Mouse (Mus musculus): ENCODE results near the gene Ubap1. TPM values are rescaled to one million over a fixed set of nuclear protein-coding genes. Genes with fewer than 3 reads are reported as not detected.

The Ubap1 gene
- polyA plus RNA-seq, 1 experiment = 24.0 TPM

DNA sequence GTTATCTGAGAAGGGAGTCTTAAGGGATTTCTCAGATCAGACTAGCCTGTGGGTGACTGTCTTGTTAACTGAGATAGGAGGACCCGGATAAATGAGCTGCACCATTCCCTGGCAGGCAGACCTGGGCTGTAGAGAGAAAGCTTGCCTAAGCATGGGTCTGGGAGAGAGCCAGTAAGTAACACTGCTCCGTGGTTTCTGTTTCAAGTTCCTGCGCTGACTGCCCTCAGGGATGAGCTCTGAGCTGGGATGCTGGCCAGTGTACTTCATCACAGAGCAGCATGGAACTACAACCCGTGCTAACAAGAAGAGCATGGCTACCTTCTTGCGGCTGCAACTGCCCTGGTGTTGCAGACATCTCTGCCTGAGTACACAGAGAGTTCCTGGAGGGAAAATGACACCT is 51.1 kb downstream of the Ubap1 start:
- Histone ChIP-seq H3K4me3 (replicated peaks; ENCODE audit: extremely low read depth, low read depth, low read length) (no peak overlapping the region), H3K4me1 (ENCODE audit: control insufficient read depth, insufficient read depth, low read length) (no peaks in the 10 kb centered on the region)
- DNase-seq = no peak
- no peak for TF ChIP-seq POLR2A (IDR thresholded peaks at IDR 0.05; ENCODE audit: borderline replicate concordance, extremely low read depth, low read depth, low read length)
- no peak for TF ChIP-seq CTCF (IDR thresholded peaks at IDR 0.05; ENCODE audit: insufficient read depth, low read length)
- WGBS = 65% methylated on average over 5 of the region's 5 CpGs

- H3K4me3 ChIP-seq (replicated peaks; ENCODE audit: extremely low read depth, low read depth, low read length) = no peak overlapping the region
- TF ChIP-seq CTCF (IDR thresholded peaks at IDR 0.05; ENCODE audit: insufficient read depth, low read length) (no peak), POLR2A (IDR thresholded peaks at IDR 0.05; ENCODE audit: borderline replicate concordance, extremely low read depth, low read depth, low read length) (no peak)
- no peaks in the 10 kb centered on the region for H3K4me1 ChIP-seq (ENCODE audit: control insufficient read depth, insufficient read depth, low read length)
- DNase-seq = no peak
Measured at GRCm38 (mm10) chr4:41401167-41401566, 52.4 kb downstream of the Ubap1 start.

GRCm38 (mm10) chr4:41401573-41401972 is 52.8 kb downstream of the Ubap1 start:
- Histone ChIP-seq H3K4me1 (ENCODE audit: control insufficient read depth, insufficient read depth, low read length) (no peaks in the 10 kb centered on the region), H3K4me3 (replicated peaks; ENCODE audit: extremely low read depth, low read depth, low read length) (no peak overlapping the region)
- WGBS = 89% methylated on average over 5 of the region's 5 CpGs
- TF ChIP-seq CTCF (IDR thresholded peaks at IDR 0.05; ENCODE audit: insufficient read depth, low read length) (no peak), POLR2A (IDR thresholded peaks at IDR 0.05; ENCODE audit: borderline replicate concordance, extremely low read depth, low read depth, low read length) (no peak)
- no peak for DNase-seq

DNA sequence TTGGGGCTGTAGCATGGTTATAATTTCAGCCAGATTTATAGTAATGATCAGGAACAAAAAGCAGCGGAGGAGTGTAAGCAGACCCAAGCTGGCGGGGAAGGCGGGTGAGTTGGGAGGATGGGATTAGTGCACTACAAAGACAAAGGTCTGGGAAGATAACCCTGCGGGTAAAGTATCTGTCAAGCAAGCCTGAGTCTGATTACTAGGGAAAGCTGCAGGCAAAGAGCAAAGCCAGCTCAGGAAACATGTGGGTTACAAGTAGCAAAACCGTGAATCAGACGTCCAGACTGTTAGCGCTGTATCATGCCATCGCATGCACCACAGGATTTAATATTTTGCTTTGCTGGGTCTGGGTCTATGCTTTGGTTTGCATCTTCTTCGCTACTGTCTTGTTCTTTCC is 57.8 kb downstream of the Ubap1 start:
- TF ChIP-seq CTCF (IDR thresholded peaks at IDR 0.05; ENCODE audit: insufficient read depth, low read length) = no peak
- no peak for TF ChIP-seq POLR2A (IDR thresholded peaks at IDR 0.05; ENCODE audit: borderline replicate concordance, extremely low read depth, low read depth, low read length)
- Histone ChIP-seq H3K4me3 (replicated peaks; ENCODE audit: extremely low read depth, low read depth, low read length) (no peak overlapping the region), H3K4me1 (ENCODE audit: control insufficient read depth, insufficient read depth, low read length) (no peaks in the 10 kb centered on the region)
- no peak for DNase-seq
- 95% methylated on average over 9 of the region's 9 CpGs for WGBS

- TF ChIP-seq CTCF (IDR thresholded peaks at IDR 0.05; ENCODE audit: insufficient read depth, low read length) = no peak
- DNase-seq = no peak
- 81% methylated on average over 2 of the region's 2 CpGs for WGBS
- no peaks in the 10 kb centered on the region for H3K4me1 ChIP-seq (ENCODE audit: control insufficient read depth, insufficient read depth, low read length)
- H3K4me3 ChIP-seq (replicated peaks; ENCODE audit: extremely low read depth, low read depth, low read length) = no peak overlapping the region
Measured at GRCm38 (mm10) chr4:41407353-41407752, 58.6 kb downstream of the Ubap1 start.

- H3K4me1 ChIP-seq (ENCODE audit: control insufficient read depth, insufficient read depth, low read length) = no peaks in the 10 kb centered on the region
- 86% methylated on average over 1 of the region's 1 CpGs for WGBS
- TF ChIP-seq CTCF (IDR thresholded peaks at IDR 0.05; ENCODE audit: insufficient read depth, low read length) (no peak), POLR2A (IDR thresholded peaks at IDR 0.05; ENCODE audit: borderline replicate concordance, extremely low read depth, low read depth, low read length) (no peak)
- H3K4me3 ChIP-seq (replicated peaks; ENCODE audit: extremely low read depth, low read depth, low read length) = no peak overlapping the region
- DNase-seq = no peak
Measured at GRCm38 (mm10) chr4:41409341-41409740, 60.5 kb downstream of the Ubap1 start.

DNA sequence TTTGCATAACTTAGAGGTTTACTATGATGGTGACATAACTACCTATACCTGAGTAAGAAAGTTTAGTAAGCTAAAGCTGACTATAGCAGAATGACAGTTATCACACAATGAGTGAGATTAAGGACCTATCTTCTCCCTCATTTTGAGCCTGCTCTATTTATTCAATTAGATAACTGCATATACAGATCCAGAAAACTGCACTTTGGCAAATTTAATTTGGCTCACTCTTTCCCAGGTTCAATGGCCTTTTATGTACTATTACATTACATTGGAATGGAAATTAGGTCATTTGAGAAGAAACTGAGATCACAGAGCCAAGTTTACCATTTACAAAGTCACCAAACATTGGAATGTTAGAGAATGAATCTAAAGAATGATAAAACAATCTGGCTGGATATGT is 68.2 kb downstream of the Ubap1 start:
- TF ChIP-seq CTCF (IDR thresholded peaks at IDR 0.05; ENCODE audit: insufficient read depth, low read length) (no peak), POLR2A (IDR thresholded peaks at IDR 0.05; ENCODE audit: borderline replicate concordance, extremely low read depth, low read depth, low read length) (no peak)

DNA sequence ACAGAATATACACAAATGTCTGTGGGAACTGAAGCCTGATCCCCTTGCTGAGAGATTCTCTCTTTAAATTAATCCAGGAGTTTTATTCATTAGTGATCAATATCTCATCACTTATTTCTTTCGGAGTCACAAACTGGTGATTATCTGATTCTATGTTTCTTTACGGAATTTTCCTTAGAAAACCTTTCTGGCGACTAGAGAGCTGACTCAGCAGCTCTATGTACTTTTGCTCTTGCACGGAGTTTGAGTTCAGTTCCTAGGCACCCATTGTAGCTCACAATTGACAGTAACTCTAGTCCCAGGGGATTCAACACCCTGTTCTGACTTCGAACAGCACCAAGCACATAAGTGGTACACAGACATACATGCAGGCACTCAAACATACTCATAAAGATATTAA is 90.1 kb downstream of the Ubap1 start:
- no peak for DNase-seq
- TF ChIP-seq POLR2A (IDR thresholded peaks at IDR 0.05; ENCODE audit: borderline replicate concordance, extremely low read depth, low read depth, low read length) (no peak), CTCF (IDR thresholded peaks at IDR 0.05; ENCODE audit: insufficient read depth, low read length) (no peak)
- no peak overlapping the region for H3K4me3 ChIP-seq (replicated peaks; ENCODE audit: extremely low read depth, low read depth, low read length)
- WGBS = 88% methylated on average over 5 of the region's 5 CpGs
- H3K4me1 ChIP-seq (ENCODE audit: control insufficient read depth, insufficient read depth, low read length) = no peaks in the 10 kb centered on the region

More for the DNA sequence above, 68.2 kb downstream of the Ubap1 start:
- H3K4me3 ChIP-seq (replicated peaks; ENCODE audit: extremely low read depth, low read depth, low read length) = no peak overlapping the region
- DNase-seq = no peak
- no peaks in the 10 kb centered on the region for H3K4me1 ChIP-seq (ENCODE audit: control insufficient read depth, insufficient read depth, low read length)

Other genes with a start within 250 kb of the Ubap1 start
- 27.3 and 32.1 TPM in 2 replicates for gene Nol6, start 224.5 kb upstream of the Ubap1 start, polyA plus RNA-seq (2012; rRNA removed)
- 32.2 and 37.7 TPM in 2 replicates for gene Ube2r2, start 213.3 kb upstream of the Ubap1 start, polyA plus RNA-seq (2012; rRNA removed)
- gene Ubap2, start 73.9 kb upstream of the Ubap1 start, polyA plus RNA-seq (2012; rRNA removed) = 53.1 and 62.2 TPM in 2 replicates
- 21.9 and 28.3 TPM in 2 replicates for gene Dcaf12, start 34.1 kb upstream of the Ubap1 start, polyA plus RNA-seq (2012; rRNA removed)
- 0.95 and 1.2 TPM in 2 replicates for gene Kif24, start 115.9 kb downstream of the Ubap1 start, polyA plus RNA-seq (2012; rRNA removed)
- 7.2 and 11.7 TPM in 2 replicates for gene Nudt2, start 116.2 kb downstream of the Ubap1 start, polyA plus RNA-seq (2012; rRNA removed)
- gene AI464131, start 154.1 kb downstream of the Ubap1 start, polyA plus RNA-seq (2012; rRNA removed) = 14.0 and 14.1 TPM in 2 replicates
- 40.8 and 50.3 TPM in 2 replicates for gene 1110017D15Rik, start 168.3 kb downstream of the Ubap1 start, polyA plus RNA-seq (2012; rRNA removed)
- gene Fam219a, start 220.5 kb downstream of the Ubap1 start, polyA plus RNA-seq (2012; rRNA removed) = 63.5 and 94.2 TPM in 2 replicates
- gene Dnaic1, start 220.8 kb downstream of the Ubap1 start, polyA plus RNA-seq (2012; rRNA removed) = 8.2 and 10.3 TPM in 2 replicates